ENCODE assay signal across 1 mouse cellular context in genomic region chr15:102516293-102516692, GRCm38 (mm10).
TF ChIP-seq lines count a peak whose summit lies in the region.

No protein-coding gene starts in this region.

TF ChIP-seq in ES-E14, 5 proteins besides CTCF, POLR2A, EP300 and RAD21:
- TF ChIP-seq HCFC1 (IDR thresholded peaks at IDR 0.05; ENCODE audit: borderline replicate concordance, insufficient read depth, low read length) (no peak), MAFK (IDR thresholded peaks at IDR 0.05; ENCODE audit: insufficient read depth, low read depth, low read length) (no peak), ZNF384 (IDR thresholded peaks at IDR 0.05; ENCODE audit: low read depth, low read length) (no peak), ZC3H11A (IDR thresholded peaks at IDR 0.05; ENCODE audit: borderline replicate concordance, low read depth, low read length) (no peak), CHD2 (IDR thresholded peaks at IDR 0.05; ENCODE audit: low read depth, low read length) (no peak)
